Mouse (Mus musculus): ENCODE results near the gene Il9. TPM values are rescaled to one million over a fixed set of nuclear protein-coding genes. Genes with fewer than 3 reads are reported as not detected.

Gene Il9
- total RNA-seq (2021) = not detected
- long read RNA-seq, experiment 1 = 0 reads
- long read RNA-seq, experiment 2 = 0 reads

DNA sequence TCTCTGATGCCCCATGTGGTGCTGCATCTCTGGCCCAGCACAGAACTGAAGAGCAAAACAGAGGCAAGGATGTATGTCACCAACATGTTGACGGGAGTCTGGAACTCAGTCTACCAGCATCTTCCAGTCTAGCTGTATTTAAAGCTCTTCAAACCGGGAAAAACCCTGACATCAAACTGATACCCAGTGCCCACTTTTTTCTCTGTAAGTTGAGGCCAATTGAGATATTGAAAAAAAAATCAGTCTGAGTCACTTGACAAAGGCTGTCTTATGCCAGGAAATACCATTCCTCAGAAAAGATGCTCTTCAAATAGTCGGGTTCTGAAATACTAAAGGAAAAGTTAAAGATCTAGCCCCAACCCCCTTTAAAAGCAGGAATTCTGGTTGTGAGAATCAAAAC, at the start of gene Il9:
Il9 (minus strand) TSS at position 101 of the 400 bp plus-strand sequence.
- no peak for DNase-seq (ENCODE audit: low spot score in 2 of 2)

DNA sequence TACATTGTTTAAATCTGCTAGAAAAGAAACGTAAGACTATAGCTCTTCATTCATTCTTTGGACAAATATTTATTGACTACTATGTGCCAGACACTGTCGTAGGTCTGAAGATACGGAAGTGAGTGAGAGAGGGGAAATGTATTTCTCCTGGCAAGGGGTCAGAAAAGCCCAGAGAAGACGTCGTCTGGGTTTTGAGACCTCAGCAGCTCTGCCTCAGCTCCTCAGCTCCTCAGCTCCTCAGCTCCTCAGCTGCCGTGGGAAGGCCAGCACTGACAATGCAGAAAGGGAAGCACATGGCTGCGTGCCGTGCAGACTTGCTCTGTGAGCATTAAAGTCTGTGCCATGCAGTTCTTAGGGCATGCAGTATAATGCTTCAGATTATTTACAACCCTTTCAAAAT, 47.6 kb upstream of the Il9 start:
- no peak for DNase-seq (ENCODE audit: low spot score in 2 of 2)

DNA sequence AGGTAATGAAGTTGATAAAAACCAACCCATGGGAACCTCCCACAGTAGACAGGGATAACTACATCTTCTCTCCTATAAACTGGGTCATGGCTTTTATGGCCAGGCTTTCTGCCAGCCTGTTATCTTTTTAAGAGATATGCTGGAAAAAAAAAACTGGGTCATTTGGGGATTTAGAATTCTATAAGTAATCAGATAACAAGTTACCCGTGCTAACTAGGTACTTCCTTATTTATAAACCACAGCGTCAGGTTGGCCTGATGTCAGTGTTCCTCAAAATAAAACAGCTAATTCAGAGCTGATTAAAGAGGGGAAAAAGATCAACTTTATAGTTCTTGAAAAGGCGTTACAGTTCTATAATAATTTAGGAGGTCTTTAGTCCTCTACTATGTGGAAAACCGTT, 47.0 kb upstream of the Il9 start:
- DNase-seq (ENCODE audit: low spot score in 2 of 2) = no peak

DNA sequence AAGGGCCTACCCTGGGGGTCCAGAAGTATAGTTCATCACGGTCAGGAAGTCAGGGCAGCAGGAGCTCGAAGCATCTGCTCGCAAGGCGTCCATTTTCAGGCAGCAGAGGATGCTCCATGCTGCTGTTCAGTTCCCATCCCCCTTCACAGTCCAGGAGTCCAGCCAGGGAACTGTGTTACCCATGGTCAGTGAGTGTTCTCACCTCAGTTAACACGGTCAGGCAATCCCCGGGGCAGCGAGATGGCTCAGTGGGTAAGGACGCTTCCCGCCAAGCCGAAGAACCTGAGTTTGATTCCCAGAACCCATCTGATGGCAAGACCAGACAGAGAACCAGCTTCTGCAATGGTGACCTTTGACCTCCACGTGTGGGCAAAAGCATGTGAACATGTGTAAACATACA, 46.2 kb upstream of the Il9 start:
- no peak for DNase-seq (ENCODE audit: low spot score in 2 of 2)

- no peak for DNase-seq (ENCODE audit: low spot score in 2 of 2)
Observed at GRCm38 (mm10) chr13:56527846-56528245, 45.8 kb upstream of the Il9 start.

GRCm38 (mm10) chr13:56526871-56527270, 44.8 kb upstream of the Il9 start:
- no peak for DNase-seq (ENCODE audit: low spot score in 2 of 2)

DNA sequence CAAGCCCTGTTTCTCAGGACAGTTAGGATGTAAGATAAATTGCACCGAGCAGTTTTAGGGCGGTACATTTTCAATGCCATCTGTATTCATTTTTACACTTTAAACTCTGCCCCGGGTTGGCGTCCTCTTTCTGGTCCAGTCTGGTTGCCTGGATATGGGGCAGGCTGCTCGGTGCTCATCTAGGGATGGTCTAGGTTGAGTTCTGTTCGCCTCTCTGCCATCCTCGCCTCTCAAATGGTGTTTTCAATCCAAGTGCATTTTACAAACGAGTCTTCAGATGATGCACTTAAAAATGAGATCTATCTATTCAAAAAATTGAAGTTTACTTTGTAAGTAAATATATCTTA, 40.7 kb upstream of the Il9 start:
- DNase-seq (ENCODE audit: low spot score in 2 of 2) = no peak

DNA sequence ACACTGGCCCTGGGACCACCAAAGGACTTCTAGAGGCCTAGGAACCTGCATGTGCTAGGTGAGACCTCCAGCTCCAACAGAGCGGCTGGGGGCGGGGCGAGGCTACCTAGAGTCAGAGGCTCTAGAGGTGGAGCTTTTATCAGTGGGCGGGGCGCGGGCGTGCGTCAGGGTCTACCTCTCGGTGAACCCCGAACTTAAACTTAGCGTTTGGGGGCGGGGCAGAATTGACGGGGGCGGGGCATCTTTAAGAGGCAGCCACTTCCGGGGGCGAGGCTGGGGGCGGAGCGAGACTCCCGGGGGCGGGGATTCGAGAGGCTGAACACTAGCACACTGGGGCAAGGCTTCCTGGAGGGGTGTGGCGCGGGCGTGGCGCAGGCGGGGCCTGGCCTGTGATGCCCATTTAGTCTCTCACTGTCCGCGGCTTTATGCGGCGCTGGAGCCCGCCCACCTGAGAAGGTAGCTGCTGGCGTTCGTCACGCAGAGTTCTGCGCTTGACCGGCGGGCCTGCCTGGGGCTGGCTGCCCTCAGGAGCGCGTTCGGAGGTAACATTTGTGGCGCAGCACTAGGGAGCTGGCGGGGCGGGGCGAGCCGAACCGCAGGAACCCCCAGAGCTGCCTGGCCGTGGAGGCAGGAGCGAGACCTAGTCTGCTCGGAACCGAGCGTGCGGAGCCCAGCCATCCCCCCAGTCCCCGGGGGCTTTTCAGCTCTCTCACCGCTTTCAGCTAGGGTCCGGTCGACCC, 40.2 kb upstream of the Il9 start, which contains the start of gene Fbxl21:
Fbxl21 (plus strand) TSS at position 392 of the 740 bp plus-strand sequence.
- DNase-seq (ENCODE audit: low spot score in 2 of 2) = peak; percentile 89 to 95

- no peak for DNase-seq (ENCODE audit: low spot score in 2 of 2)
Observed at GRCm38 (mm10) chr13:56516816-56517215, 34.8 kb upstream of the Il9 start.

DNA sequence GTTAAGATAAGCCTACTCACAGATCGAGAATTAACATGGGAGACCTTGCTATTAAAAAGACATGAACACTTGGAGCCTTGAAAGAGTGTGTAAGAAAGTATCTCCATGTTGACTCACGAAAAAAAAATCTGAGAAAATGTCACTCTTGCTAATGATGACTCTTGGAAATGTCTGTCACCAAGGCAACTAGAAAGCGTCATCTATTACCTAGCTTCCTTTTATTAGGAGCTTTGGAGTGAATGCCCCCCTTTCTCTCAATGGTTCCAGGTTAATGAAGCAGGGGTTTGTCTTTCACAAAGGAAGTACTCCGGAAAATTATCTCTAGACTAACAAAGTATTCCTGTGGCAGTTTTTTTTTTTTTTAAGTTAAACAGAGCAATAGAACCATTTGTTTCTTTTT, 34.3 kb upstream of the Il9 start:
- no peak for DNase-seq (ENCODE audit: low spot score in 2 of 2)

DNA sequence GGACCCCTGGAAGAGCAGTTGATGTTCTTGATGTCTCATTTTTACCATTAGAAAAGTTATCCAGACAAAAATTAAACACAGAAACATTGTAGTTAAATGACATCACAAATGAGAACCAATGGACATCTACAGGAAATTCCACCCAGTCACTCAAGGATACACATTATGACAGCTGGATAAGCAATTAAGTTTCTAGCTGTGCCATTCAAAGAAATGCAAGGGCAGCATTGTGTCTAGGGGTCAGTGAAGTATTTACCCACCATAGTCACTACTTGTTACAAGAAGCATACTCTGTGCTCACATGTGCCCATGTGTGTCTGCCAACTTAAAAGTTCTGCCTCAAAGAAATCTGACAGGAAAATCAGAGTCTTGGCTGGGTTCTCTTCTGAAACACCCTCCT, 31.5 kb upstream of the Il9 start:
- no peak for DNase-seq (ENCODE audit: low spot score in 2 of 2)

DNA sequence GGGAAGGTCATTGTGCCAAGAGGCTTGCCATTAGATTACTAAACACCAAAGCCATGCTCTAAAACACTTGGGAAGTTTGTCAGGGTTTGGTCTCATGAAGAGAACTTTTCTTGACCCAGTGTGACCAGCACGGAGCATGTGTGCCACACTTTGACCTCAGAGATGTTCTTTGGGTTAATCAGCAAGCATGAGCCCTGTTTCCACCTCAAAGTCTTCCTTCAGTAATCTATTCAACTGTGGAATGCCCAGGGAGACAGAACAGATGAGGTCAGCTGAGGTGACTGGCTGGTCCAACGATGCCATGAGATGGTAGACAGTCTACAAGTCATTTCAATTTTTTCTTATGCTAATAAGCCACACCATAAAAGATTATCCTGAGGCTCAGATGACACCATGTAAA, 27.8 kb upstream of the Il9 start:
- DNase-seq (ENCODE audit: low spot score in 2 of 2) = no peak

GRCm38 (mm10) chr13:56506871-56507496, 24.9 kb upstream of the Il9 start:
- DNase-seq (ENCODE audit: low spot score in 2 of 2) = no peak

DNA sequence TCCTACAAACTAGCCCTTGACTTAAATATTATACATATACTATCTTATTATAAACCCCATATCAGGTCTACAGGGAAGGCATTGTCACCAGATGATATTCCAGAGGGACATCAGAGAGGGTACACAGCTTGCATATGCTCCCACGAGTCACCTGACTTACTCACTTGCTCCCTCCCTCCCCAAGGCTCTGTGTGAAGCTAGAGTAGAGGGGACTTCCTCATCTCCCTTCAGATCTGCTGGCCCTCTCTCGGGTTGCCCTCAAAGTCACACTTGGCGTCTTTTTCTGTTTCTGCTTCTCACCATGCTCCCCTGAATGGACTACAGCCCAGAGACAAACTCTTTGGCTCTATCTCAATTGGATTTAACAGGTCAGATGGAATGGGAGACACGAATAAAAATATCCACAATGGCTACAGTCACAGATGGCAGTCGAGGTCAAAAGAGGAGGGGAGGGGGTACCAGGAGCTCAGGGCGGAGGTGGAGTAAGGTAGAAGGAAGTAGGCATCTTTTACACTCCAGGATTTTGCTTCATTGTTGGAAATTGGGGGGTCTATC, 19.9 kb upstream of the Il9 start:
- no peak for DNase-seq (ENCODE audit: low spot score in 2 of 2)

DNA sequence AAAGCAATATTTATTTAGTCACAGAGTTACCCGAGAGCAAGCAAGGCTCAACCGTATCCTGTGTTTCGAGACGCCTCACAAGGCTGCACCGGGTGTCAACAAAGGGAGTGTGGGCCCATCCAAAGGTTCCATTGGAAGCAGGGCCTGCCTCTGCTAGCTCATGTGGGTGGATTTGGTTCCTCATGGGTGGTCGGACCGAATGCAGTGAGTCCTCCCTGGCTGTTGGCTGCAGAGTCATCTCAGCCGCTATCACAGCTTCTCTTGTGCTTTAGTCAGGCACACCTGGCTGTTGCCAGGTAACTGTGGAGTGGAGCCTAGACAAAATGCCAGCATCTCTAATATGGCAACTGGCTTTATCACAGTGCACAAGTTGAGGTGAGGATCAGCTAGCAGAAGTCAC, 18.6 kb upstream of the Il9 start:
- DNase-seq (ENCODE audit: low spot score in 2 of 2) = no peak

DNA sequence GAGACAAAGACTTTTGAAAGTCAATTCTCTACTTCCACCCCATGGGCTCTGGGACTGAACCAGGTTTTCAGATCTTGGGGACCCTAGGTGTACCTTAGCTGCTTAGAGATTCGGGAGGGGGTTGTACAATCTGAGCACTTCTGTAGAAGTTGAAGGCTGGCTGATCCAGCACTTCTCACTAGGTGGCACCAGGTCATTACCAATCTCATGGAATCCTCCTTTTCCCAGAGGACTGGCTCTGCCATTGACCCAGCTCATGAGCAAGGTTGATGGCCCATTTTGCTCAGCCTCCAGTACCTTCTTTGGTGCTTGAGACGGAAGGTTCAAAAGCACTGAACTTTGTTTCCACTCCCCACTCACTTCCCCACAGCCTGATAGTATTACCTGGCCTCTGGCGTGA, 18.1 kb upstream of the Il9 start:
- no peak for DNase-seq (ENCODE audit: low spot score in 2 of 2)

- no peak for DNase-seq (ENCODE audit: low spot score in 2 of 2)
Observed at GRCm38 (mm10) chr13:56494440-56494839, 12.4 kb upstream of the Il9 start.

DNA sequence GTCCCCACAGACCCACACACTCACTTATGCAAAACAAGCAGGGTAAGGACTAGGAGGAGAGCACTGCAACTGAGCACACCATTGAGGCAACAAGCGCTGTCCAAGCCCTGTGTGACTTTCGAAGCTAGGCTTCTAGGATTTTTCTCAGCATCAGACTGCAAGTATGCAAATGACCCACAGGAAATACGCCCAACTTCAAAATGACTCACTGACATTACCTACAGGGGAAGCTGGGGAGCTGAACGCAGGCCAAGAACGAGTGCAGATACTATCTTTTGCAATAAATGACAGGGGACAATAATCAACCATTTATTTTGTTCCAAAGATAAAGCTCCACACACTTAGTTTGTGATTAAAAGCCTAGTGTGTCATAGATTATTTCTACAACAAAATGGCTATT, 6.0 kb upstream of the Il9 start:
- no peak for DNase-seq (ENCODE audit: low spot score in 2 of 2)

GRCm38 (mm10) chr13:56478027-56478426, 4.0 kb downstream of the Il9 start:
- no peak for DNase-seq (ENCODE audit: low spot score in 2 of 2)

DNA sequence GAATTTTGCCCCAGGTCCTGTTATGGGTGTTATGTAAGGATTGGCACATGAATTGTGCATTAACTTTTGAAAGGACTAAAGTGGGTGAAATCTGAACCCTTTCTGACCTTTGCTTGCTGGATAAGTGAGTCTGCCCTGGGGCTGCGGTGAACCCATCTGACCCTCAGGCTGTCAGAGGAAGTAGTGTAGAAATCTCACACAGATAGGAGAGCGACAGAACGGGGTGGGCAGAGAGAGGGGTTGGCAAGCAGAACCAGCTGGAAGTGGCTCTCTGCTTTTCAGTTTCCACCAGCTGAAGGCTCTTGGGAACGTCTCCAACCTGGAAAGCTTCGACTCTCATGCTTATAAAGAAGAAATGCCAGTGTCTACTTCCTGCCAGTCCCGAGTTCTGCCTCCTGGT, 4.8 kb downstream of the Il9 start:
- peak in 1 of 2 experiments; percentile 18 for DNase-seq (ENCODE audit: low spot score in 2 of 2)

DNA sequence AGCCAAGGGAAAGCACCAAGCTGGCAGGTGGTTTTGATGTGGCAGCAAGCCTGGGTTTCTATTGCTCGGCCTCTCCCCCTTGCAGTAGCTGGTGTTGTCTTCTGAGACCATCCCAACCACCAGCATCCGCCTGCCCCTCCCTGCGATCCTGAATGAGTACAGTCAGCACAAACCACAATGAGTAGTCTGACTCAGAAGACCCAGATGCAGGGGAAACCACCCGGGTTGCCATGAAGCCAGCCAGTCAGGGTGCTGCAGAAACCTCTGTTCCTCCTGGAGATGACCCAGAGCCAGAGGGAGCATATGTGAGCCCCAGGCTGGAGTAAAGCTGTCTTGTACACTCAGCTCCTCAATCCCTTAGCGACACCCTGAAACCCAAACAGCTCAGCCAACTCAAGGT, 5.3 kb downstream of the Il9 start:
- no peak for DNase-seq (ENCODE audit: low spot score in 2 of 2)

DNA sequence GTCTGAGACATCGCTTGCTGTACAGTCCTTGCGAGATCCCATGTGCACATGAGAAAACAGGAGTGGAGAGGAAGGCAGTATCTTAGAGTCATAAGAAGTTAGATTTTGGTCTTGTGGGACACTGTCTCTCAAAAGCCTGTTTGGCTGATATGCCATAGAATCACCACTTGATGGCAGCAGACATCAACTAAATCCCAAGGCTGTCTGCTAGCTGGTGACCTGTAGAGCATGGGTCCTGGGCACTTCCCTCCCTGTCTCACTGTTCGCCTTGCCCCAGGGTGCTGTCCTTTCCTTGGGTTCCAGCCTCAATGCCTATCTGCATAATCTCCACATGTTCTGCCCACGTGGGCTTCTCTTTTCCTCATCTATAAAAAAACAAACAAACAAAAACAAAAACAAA, 6.7 kb downstream of the Il9 start:
- peak; percentile 30 to 38 for DNase-seq (ENCODE audit: low spot score in 2 of 2)

- DNase-seq (ENCODE audit: low spot score in 2 of 2) = no peak
Observed at GRCm38 (mm10) chr13:56472661-56473060, 9.4 kb downstream of the Il9 start.

Data from left cerebral cortex, adult 18-20 months (tissue).